Mouse (Mus musculus): ENCODE results near the gene Litaf.

DNA sequence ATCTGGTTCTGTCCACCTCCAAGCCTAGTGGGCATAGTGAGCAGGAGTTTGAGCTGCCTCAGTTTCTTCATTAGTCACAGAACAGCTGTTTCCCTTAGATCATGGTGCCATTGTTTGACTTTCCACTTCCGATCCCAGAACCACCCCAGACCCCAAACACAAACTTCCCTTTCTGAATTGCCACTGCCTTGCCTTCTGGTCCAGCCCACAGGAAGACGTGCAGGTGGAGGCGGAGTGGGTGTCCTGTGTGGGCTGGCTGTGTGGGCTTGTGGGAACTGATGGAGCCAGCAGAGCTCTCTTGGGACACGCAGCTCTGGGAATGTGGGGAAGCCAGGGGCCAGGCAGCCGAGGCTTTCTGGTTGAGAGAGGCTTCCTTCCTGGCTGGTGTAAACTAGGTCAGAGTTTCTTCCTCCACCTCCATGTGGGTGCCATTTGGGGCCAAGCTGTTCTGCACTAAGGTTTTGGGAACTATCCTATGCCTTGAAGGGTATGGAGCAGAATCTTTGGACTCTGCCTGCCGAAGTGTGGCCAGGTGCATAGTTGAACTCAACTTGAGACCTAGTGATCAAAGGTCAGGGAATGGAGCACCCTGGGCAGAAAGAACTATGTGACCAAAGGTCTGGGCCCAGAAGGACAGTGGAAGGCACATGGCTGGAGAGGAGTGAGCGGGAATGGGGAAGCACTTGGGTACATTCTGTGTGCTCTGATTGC is 3.9 kb upstream of the Litaf start:
- no peak for TF ChIP-seq CTCF (IDR thresholded peaks at IDR 0.05; ENCODE audit: control insufficient read depth, insufficient read depth, insufficient replicate concordance, low read depth, low read length)
- TF ChIP-seq POLR2A (IDR thresholded peaks at IDR 0.05; ENCODE audit: control insufficient read depth, low read depth, low read length), result no peak

All from testis, adult 2 months (tissue).